Mouse (Mus musculus) frontal cortex, adult 2 months (tissue): ENCODE data around the gene Ces1e. TPM values are rescaled to one million over a fixed set of nuclear protein-coding genes. Genes with fewer than 3 reads are reported as not detected.
"Not testable (repeated sequence)": the region's sequence is repeated elsewhere in the genome, so short reads cannot be mapped to it uniquely, and the experiment has no call there.

Experiments
- DNase-seq, 2 experiments: peaks; one replicate each; pipeline ENCODE4 v3.0.0; 2022; ENCODE audit warnings: low spot score in 1 of 2; ENCODE audit errors: extremely low spot score in 1 of 2
- polyA plus RNA-seq: library from polyadenylated mRNA; depleted of rRNA; stranded (reverse); fragments of >200 nt; gene quantifications from 2 replicates; pipeline ENCODE4 v1.2.3, GENCODE M21; 2012; rRNA removed

Gene Ces1e
- polyA plus RNA-seq: 0.04 TPM in 1 of 2 replicates, not detected in the other

DNA sequence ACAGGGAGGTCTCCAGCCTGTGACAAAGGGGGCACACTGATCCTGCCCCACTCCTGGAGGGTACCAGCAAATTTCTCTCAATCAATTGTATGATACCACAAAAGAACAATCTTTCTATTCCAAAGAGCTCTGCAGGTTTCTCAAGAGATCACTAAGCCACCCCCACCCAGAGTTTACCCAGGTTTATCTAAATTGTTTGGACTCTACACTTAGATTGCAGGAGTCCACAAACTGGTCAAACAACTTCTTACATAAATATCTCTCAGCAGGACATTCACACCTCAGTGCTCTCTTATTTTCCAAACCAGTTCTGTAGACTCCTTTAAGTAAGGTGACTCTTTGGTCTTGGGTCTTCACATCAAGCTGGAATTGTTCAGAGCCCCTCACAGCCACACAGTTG, at the start of gene Ces1e:
Ces1e (minus strand) TSS at position 174 of the 400 bp plus-strand sequence.
- DNase-seq: no peak

DNA sequence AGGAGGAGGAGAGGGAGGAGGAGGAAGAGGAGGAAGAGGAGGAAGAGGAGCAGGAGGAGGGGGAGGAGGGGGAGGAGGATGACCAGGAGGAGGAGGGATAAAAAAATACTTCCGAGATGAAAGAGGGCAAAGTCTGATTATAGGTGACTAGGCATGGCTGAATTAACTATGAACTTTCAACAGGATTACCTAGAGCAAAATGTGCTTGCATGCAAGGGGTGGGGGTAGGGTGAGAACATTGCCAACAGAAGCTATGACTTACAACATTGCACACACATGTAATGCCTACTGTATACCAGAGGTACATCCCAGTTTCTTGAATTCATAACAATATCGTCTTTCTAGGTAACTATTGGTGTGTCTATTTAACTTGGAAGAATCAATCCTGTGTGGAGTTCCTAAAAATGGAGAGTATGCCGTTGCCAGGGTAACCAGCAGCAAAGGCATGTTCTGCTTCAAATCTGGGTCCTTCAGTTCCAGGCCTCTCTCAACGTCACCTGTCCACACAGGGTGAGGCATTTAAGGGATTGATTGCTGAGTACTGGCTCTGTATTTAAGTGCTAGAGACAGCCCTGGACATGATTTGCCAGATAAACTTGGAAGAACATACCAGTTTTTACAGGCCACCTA, 48.9 kb upstream of the Ces1e start:
- peak in 1 of 2 experiments; percentile 28 for DNase-seq

DNA sequence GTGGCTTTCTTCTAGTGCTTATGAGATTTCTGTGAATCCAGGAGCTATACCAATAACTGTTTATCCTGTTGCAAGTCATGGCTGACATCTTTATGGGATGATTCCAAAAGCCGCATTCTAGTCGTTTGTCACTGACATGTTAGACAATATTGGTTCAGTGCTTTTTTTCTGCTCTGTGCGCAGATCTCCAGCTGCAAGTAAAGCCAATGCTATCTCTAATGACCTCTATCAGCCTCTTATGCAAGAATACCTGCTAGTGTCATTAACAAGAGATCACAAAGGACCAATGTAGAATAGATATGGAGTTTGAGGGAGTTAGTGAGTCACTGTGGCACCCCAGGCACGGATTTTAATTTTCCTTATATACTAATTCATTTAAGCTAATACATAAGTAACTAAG, 45.2 kb upstream of the Ces1e start:
- DNase-seq: no peak

DNA sequence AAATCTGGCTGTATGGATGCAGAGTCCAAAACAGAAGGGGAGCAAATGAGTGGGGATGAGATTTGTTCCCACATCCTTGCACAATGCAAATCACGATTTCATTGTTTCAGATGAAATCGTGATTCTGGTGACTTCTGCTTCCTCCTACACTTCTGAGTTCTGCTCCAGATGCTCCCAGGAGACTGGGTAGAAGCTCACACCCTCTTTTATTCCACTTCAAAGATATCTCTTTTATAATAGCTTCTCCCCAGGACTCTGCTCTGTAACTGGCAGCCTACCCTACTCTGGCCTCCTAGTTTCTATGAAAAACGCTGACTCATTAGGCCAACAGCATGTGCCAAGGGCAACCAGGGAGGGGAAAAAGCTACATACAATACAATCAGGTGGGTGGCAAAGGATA, 43.9 kb upstream of the Ces1e start:
- DNase-seq: peak; percentile 36 to 59

DNA sequence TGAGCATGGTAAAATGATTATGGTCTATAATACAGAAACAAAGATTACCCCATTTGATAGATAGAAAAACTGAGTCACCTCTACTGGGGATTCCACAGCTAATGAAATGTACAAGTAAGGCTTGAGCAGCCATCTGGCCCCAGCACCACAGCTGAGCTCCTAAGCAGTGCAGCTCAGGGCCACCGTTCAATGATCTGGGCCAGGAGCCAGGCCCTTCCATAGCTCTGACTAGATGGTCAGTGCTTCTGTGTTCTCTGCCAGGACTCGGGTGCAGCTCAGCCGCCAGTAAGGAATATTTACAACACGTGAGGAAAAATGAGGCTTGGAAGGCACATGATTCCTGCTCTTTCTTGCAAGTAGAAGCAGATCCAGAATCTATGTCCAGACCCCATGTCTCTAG, 43.3 kb upstream of the Ces1e start:
- no peak for DNase-seq

DNA sequence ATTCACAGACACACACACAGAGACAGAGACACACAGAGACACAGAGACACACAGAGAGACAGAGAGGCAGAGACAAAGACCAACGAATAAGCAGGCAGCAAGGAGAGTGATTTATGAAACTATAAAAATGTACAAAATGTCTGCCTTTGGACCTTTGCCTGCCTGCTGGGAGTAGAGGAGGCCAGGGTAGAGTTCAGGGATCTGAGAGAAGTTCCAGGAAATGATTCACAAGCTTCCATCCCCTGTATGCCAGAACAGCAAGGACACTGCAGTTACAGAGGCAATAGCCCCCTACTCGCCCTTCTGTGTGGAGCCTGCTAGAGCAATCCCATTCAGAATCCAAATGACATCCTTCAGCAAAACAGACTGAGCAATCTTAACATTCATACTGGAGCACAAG, 32.0 kb upstream of the Ces1e start:
- DNase-seq: no peak

DNA sequence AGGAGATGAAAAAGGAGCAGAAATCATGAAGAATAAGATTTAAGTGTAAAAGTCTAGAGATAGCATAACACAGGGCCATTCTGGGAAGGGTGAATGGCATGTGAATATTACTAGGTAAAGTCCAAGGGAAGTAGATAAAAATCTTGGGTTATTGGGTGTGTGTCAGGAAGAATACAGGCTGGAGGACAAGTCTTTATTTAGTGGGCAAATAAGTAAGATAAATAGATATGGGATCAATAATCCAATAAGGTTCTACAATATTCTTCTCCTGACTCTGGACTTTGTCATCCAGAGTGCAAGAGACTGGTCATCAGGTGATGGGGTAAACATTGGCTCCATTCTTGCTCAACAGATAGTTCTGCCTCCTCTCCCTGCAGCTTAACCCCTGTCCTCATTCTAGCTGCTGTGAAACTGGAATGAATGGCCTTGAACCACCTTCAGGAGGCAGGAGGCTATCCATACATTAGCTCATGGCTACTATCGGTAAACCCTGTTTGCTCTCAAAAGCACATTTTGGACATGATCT, 23.0 kb upstream of the Ces1e start:
- DNase-seq: no peak

DNA sequence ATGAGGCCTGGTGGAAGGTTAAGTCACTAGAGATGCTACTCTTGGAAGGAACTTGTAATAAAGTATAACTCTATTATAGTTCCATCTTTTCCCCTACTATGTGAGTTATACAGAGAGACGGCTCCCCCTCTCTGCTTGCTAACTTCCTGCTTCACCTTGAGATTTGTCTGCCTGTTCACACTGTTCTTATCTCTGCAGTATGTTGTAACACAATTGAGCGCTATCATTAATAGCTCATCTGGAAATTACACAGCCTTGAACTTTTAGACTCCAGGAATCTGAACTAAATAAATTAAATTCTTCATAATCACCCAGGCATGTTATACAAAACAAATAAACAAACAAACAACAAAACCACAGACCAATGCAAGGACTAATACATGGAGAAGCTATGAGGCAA, 16.6 kb upstream of the Ces1e start:
- DNase-seq: no peak

DNA sequence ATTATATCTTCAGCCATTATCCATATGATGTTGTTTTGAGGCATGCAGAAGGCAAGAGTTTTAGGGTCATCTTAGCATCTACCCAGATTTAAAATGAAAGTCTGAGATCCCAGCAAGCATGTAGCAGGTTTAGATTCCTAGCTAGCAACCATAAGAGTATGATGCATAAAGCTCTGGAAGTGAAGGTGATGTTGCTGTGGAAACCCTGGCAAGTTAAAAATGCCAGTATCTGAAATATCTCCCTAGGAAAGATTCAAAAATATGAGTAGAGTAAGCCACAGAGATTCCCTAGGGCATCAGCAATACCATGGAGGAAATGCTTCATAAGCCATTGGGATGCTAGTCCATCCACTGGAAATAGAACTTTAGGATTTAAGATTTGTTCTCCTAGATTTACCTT, 10.5 kb upstream of the Ces1e start:
- DNase-seq: peak; percentile 1 to 22

DNA sequence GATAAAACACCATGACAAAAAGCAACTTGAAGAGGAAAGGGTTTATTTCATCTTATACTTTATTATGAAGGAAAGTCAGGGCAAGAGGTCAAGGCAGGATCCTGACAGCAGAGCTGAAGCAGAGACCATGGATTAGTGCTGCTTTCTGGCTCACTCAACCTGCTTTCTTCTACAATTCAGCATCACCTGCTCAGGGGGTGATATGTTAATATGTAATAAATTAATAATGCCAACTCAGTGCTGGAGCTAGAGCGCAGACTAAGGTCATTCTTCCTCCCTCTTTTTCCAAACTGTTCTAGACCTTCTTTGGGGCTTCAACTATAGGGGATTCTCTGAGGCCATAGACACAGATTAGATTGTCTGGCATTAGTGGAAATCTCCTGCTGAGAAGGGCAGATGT, 6.3 kb upstream of the Ces1e start:
- no peak for DNase-seq

DNA sequence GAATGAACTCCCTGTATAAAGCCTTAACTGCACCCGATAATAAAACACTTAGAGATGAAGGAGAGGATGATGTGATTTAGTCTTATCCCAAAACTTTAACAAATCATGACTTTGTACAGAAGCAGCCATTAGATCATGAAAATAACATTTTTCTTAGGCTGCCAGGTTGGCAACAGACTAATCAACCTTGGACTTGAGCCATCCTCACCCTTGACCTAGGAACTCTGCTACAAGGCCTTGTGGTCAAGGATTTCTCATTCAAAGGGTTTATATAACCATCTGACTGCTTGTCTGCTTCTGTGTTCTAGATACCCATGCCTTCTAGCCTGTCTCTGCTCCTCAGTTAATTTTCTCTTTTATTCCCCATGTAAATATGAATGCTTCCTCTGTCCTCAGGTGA, 5.3 kb upstream of the Ces1e start:
- DNase-seq: no peak

DNA sequence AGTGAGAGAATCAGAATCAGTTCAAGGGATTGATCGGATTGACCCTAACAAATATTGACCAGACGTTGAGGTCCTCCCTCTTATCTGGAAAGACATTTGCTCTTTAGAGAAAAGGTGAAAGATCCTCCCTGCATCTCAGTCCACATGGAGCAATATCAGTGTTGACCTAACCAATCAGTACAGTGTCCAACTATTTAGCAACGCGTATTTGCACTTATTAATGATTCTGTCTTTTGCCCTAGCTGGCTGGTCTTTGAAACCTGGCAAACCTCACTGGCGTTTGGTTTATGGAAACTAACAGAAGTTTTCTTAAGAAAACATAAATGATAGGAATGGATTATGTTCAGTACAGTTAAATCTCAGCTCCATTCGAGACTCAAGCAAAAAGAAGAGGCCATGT, 4.6 kb upstream of the Ces1e start:
- DNase-seq: no peak

DNA sequence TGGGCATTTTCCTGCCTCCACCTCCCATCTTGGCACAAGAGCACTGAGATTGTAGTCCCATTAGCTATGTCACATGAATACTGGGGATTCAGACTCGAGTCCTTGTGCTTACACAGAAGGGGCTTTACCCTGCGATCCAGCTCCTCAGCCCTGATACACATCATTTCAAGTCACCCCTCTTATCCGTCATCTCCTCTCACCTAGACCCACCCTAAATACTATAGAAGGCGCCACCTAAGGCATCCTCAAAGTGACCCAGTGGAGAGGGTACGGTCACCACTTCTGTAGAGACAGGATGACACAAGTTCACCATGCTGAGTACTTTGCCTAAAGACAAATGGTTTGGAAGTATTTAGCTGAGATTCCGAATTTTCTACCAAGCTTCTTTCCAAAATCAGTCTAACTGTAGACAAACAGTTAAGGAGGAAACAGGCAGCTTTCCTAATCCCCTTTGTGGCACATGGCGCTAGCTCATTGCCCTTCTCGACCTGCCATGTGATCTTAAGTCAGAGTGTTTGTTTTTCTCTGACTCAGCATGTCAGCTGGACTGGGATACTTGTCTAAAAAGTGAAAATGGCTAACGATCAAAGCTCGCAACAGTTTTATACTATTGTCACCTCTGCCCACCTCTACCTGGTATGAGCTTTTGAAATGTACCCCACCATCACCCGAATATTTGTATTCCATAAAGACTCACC, 597 bp downstream of the Ces1e start:
- no peak for DNase-seq

DNA sequence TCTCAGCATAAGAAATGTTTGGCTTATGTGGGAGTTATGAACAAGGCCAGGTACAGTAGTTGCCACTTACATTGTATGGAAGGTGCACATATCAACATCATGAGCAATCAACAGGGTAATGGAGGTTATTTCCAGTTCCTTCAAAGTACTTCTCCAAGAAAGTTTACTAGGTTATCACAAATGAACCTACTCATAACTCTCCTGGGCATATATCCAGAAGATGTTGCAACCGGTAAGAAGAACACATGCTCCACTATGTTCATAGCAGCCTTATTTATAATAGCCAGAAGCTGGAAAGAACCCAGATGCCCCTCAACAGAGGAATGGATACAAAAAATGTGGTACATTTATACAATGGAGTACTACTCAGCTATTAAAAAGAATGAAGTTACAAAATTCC, 2.9 kb downstream of the Ces1e start:
- not testable (repeated sequence) for DNase-seq

DNA sequence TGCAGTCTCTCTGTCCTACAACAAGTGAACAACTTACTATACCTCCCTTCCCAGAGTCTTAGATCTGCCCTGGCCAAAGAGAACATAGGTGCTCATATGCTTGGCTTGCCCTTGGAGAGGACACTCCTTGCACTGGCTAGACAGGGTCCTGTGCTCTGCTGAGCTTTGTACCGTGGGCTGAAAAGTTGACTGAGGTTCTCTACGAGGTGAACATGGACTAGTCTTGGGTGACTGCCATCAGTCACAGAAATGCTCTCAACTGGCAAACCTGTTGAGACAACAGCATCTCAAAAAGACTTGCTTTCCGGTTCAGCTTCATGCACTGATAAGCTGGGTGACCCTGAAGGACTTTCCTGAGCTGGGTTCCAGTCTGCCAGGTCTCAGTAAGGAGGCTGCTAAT, 7.5 kb downstream of the Ces1e start:
- DNase-seq: no peak

DNA sequence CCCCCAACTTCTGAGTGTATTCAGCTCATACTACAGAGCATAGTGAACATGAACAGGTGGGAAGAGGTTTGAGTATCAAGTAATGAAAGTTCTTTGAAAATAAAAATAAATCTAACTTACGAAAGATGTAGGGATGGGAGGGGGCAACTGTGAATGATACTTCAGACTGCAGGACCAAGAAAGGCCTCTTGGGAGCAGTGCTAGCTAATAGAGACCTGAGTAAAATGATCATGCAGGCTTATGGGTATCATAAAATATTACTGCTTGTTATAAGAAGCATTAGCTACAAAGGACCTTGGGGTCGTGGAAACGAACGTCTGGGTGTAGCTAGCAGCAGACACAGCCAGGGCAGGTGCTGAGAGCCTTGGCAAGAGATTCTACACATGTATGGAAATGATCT, 11.6 kb downstream of the Ces1e start:
- DNase-seq: peak in 1 of 2 experiments; percentile 17

DNA sequence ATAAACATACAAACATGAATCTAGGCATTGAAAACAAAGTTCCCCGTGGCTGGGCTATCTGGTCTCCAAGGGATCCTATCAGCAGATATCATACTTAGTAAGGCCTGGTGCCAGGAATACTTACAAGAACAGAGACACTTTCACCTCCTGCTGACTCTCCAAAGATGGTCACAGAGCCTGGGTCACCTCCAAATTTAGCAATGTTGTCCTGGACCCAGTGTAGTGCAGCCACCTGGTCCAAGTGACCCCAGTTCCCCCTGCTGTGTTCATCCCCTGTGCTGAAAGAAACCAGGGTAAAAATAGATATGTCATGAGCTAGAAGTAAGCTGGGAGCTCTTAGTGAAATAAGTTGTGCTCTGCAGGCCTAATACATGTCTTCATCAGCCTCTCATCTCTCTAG, 12.0 kb downstream of the Ces1e start:
- DNase-seq: no peak

DNA sequence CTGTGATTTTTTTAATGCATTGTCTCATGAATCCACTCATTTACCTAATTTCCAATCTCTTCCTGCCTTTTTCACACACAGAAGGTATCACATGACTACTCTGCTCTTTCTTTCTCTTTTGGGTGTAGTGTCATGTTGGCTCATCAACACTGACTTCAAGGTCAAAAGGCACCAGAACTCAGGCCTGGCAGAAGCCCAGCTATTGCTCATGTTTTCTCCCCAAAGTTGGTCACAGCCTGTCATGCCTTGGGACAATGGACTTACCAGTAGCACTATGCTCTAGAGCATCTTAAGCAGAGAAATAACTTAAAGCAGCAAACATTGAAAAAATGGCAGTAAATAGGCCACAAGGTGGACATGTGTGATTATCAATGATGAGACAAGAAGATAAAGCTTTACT, 18.3 kb downstream of the Ces1e start:
- DNase-seq: no peak

DNA sequence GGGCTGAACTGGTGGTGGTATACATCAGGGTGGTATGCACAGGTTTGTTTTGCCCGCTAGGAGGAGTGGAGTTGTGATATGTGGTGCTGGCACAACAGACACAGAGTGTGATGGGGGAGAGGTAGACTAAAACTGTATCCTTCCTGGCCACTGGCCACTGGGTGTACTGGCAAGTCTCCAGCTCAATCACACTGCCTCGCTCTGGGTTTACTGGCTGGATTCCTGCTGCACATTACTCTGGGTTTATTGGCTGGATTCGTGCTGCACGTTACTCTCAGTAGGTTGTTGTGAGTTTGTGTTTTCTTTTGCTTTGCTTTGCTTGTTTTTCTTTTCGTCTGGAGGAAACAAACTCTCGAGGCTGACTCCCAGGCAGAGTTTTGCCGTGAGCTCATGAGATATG, 30.3 kb downstream of the Ces1e start:
- DNase-seq: not testable (repeated sequence)

DNA sequence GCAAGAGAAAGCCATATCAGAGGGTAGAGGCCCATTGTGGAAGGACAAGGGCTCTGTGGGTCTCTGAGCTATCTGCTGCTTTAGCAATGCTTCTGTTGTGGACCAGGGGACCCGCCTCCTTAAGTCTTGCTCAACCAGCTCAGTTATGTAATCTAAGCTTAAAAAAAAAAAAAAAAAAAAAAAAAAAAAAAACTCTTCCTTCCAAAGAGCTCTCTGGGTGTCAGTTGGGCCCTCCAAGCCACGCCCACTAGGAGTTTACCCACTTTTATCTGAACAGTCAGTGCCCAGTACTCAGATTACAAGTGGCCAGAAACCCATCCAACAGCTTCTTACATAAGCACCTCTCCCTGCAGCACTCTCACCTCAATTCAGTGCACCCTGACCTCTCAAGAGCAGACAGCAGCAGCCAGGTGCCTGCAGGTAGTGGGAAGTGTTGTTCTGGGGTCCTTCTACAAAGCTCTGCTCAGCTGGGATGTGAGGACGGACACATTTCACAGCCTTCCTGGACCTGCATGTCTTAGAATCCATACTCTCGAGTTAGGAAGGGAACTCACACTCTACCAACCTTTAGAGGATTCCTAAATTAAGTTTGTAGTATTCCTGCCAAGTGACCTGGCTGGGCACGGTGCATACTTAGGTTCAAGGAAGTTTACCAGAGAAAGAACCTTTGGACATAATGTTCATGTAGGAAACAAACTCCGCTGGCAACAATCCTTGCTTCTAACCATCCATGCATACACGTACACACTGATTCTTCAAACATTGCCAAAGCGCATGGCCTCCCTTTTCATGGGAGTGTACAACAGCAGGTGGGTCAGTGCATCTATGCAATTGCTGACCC, 31.5 kb downstream of the Ces1e start, which contains the start of gene Ces1d:
Ces1d (minus strand) TSS at position 154 of the 841 bp plus-strand sequence.
- DNase-seq: no peak

DNA sequence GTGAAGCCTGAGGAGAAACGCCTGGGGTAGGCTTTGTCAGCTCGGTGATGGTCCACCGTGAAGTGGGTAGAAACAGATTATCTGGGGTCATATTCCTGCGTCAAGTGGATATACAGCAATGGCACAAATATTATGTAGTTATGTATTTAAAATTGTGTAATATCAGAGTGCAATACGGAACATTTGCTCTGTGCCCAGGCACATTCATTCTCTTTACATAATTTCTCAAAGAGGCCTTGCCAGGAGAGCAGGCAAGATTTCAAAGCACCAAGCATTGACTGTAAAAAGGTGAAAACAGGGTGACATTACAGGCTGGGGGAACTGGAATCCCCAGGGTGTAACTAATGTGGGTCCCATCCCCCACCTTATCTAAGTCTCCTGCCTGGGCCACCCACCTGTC, 33.0 kb downstream of the Ces1e start:
- no peak for DNase-seq
